18 mouse cellular contexts compared by ENCODE assay signal in the genomic region with DNA sequence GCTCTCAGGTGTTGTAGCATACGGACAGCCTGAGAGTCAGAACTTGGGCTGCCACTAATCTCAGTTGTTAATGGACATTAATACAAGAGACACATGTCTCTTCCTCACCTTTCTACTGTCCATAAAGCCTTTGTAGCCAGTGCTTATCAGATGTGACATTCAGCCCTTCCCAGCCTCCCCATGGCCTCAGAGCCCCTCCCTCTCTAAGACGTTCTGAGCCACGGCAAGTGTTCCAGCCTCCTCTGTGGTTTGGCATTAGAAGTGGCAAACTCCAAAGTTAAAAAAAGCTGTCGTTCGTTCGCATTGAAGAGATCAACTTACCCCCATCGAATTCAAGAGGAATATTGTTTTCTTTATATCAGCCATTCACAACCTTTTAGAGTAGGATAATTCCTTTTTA. TPM values are rescaled to one million over a fixed set of nuclear protein-coding genes. Genes with fewer than 3 reads are reported as not detected.
DNase-seq lines count a peak whose midpoint lies in the region; ATAC-seq and TF ChIP-seq lines count a peak whose summit lies in the region.
"Had no signal": no experiment of that assay in that cellular context is flagged by ENCODE, and none has a peak within 500 bp of the region (broad histone marks: within the 10 kb centered on the region; RNA-seq: fewer than 3 reads in every experiment).

No protein-coding gene starts in this region.

- TF ChIP-seq CTCF in heart, adult 2 months (IDR thresholded peaks at IDR 0.05), result no peak
- TF ChIP-seq CTCF in layer of hippocampus, adult 2 months (conservative IDR thresholded peaks at IDR 0.05), result no peak

- peaks cover 5% of the 10 kb centered on the region for H3K79me2 ChIP-seq in heart, adult 2 months (replicated peaks; ENCODE audit: control insufficient read depth, insufficient read depth, low read length)

- peak overlapping the region; percentile 0; the same call in 1 of the 2 replicates for H3K27ac ChIP-seq in heart, adult 2 months
- 0 out of 2 replicates have a peak overlapping the region, but pooled peaks have one; percentile 4 for H3K27ac ChIP-seq in layer of hippocampus, adult 2 months
- H3K27ac ChIP-seq: embryonic facial prominence, embryonic 12.5 days; forebrain, embryonic 15.5 days; hindbrain, embryonic 13.5 days; hindbrain, postnatal 0 days had no signal

- WGBS in heart, adult 2 months, result 46% methylated on average over 7 of the region's 7 CpGs

- no peak for TF ChIP-seq EP300 in heart, adult 2 months (IDR thresholded peaks at IDR 0.05; ENCODE audit: insufficient read depth, low read depth, low read length)

- intact Hi-C loops in heart, adult 2 months (cut with DNase I), result no loop called here
- intact Hi-C loops in heart, postnatal 36 days (cut with DNase I), result no loop called here

- TF ChIP-seq POLR2A in heart, adult 2 months (IDR thresholded peaks at IDR 0.05; ENCODE audit: insufficient read depth, low read depth, low read length), result no peak

- no peaks in the 10 kb centered on the region for H3K27me3 ChIP-seq in heart, adult 2 months (ENCODE audit: control insufficient read depth, insufficient read depth, low read length)
- H3K27me3 ChIP-seq: CH12.LX; embryonic facial prominence, embryonic 12.5 days; forebrain, embryonic 15.5 days; hindbrain, embryonic 13.5 days had no signal

- H3K4me1 ChIP-seq in heart, adult 2 months (ENCODE audit: control insufficient read depth, insufficient read depth, low read length), result peaks cover 28% of the 10 kb centered on the region

- no peak overlapping the region for H3K4me3 ChIP-seq in heart, adult 2 months
- no peak overlapping the region for H3K4me3 ChIP-seq in layer of hippocampus, adult 2 months
- H3K4me3 ChIP-seq: embryonic facial prominence, embryonic 12.5 days; forebrain, embryonic 15.5 days; heart, embryonic 10.5 days; hindbrain, embryonic 13.5 days had no signal

- DNase-seq in heart, adult 2 months, result peak in 1 of 2 experiments; percentile 15
- no peak for DNase-seq in heart, postnatal 36 days
- DNase-seq in layer of hippocampus, adult 2 months (ENCODE audit: low spot score in 2 of 2), result no peak
- DNase-seq in layer of hippocampus, adult 9-10 months (ENCODE audit: low spot score), result no peak
- DNase-seq in adrenal gland, adult 8-10 months, result no peak
- no peak for DNase-seq in natural killer cell, adult 2 months (ENCODE audit: low spot score in 2 of 2)
- DNase-seq: adrenal gland, adult 2 months; adrenal gland, postnatal 36 days; cerebellum, adult 2 months; cerebellum, postnatal 10 days; gastrocnemius, postnatal 10 days had no signal

- H3K36me3 ChIP-seq in heart, adult 2 months (ENCODE audit: control insufficient read depth, insufficient read depth, low read length), result peaks cover 25% of the 10 kb centered on the region
- H3K36me3 ChIP-seq: embryonic facial prominence, embryonic 12.5 days; forebrain, embryonic 15.5 days; heart, embryonic 10.5 days; hindbrain, embryonic 13.5 days had no signal

- H3K9ac ChIP-seq in heart, adult 2 months (ENCODE audit: low read depth, low read length), result no peak overlapping the region
- H3K9ac ChIP-seq: embryonic facial prominence, embryonic 12.5 days; forebrain, embryonic 15.5 days; hindbrain, embryonic 13.5 days had no signal

- peak; percentile 68 for ATAC-seq in megakaryocyte progenitor cell, adult 5-6 weeks (replicated peaks; ENCODE audit: poor library complexity)
- ATAC-seq: forebrain, embryonic 15.5 days; hindbrain, postnatal 0 days had no signal

RNA-seq across cellular contexts. Expression of a gene that starts 21.8 kb away (rescaled TPM):
- 10 to 100 TPM; 67.2 to 77.6 TPM for total RNA-seq in heart, adult 2 months (2021)
- 13.1 and 23.9 TPM in 2 replicates for polyA plus RNA-seq in heart, adult 2 months (2012; rRNA removed)
- total RNA-seq in heart, postnatal 36 days (2021), result 10 to 100 TPM; 68.1 to 82.1 TPM
- 10 to 100 TPM; 64.9 to 69.3 TPM for total RNA-seq in layer of hippocampus, adult 2 months (2021)
- total RNA-seq in megakaryocyte progenitor cell, adult 5-6 weeks (2015), result 16.9 and 17.9 TPM in 2 replicates
- total RNA-seq in megakaryocyte progenitor cell, adult 5-6 weeks (2017), result 17.5 and 17.7 TPM in 2 replicates
- total RNA-seq in adrenal gland, adult 8-10 months (2022), result 10 to 100 TPM; 22.6 to 28.0 (median 26.9) TPM
